Mouse (Mus musculus): ENCODE results near the gene Lilra6.
"Not testable (repeated sequence)": the region's sequence is repeated elsewhere in the genome, so short reads cannot be mapped to it uniquely, and the experiment has no call there.

Lilra6 gene

GRCm38 (mm10) chr7:3915387-3915786, at the start of gene Lilra6:
Lilra6 (minus strand) TSS chr7:3915503.
- DNase-seq (ENCODE audit: low spot score in 2 of 2): not testable (repeated sequence)

- DNase-seq (ENCODE audit: low spot score in 2 of 2): no peak
These were observed 46.7 kb upstream of the Lilra6 start for GRCm38 (mm10) chr7:3962017-3962416.

GRCm38 (mm10) chr7:3957387-3957786, 42.1 kb upstream of the Lilra6 start:
- DNase-seq (ENCODE audit: low spot score in 2 of 2): no peak

- peak; percentile 13 to 17 for DNase-seq (ENCODE audit: low spot score in 2 of 2)
These were observed 33.9 kb upstream of the Lilra6 start for GRCm38 (mm10) chr7:3949159-3949558.

GRCm38 (mm10) chr7:3948223-3948622, 32.9 kb upstream of the Lilra6 start:
- no peak for DNase-seq (ENCODE audit: low spot score in 2 of 2)

GRCm38 (mm10) chr7:3946117-3946516, 30.8 kb upstream of the Lilra6 start:
- DNase-seq (ENCODE audit: low spot score in 2 of 2): no peak

GRCm38 (mm10) chr7:3940915-3941314, 25.6 kb upstream of the Lilra6 start:
- DNase-seq (ENCODE audit: low spot score in 2 of 2): no peak

- DNase-seq (ENCODE audit: low spot score in 2 of 2): no peak
These were observed 24.7 kb upstream of the Lilra6 start for GRCm38 (mm10) chr7:3939866-3940525.

GRCm38 (mm10) chr7:3935473-3935872, 20.2 kb upstream of the Lilra6 start:
- DNase-seq (ENCODE audit: low spot score in 2 of 2): peak; percentile 14 to 19

- no peak for DNase-seq (ENCODE audit: low spot score in 2 of 2)
These were observed 11.6 kb downstream of the Lilra6 start for GRCm38 (mm10) chr7:3903704-3904103.

- not testable (repeated sequence) for DNase-seq (ENCODE audit: low spot score in 2 of 2)
These were observed 17.2 kb downstream of the Lilra6 start, which contains the start of gene Gm14548 for GRCm38 (mm10) chr7:3898036-3898590. Gm14548 (minus strand) TSS chr7:3898120.

GRCm38 (mm10) chr7:3875032-3875431, 40.3 kb downstream of the Lilra6 start:
- DNase-seq (ENCODE audit: low spot score in 2 of 2): not testable (repeated sequence)

All from right cerebral cortex, postnatal 10 days (tissue).